Mouse (Mus musculus) C2C12 (cell line): Measurements from ENCODE around the gene Map4k3.

Source experiments
- CEBPB ChIP-seq: IDR thresholded peaks from one replicate; pipeline ENCODE4 v1.6.1; 2011; ENCODE audit warnings: low read depth, mild to moderate bottlenecking, control low read depth, moderate library complexity
- CTCF ChIP-seq: IDR thresholded peaks from one replicate; pipeline ENCODE4 v1.5.1; 2011; ENCODE audit not compliant: control insufficient read depth, insufficient read depth, insufficient read length
- FOSL1 ChIP-seq: IDR thresholded peaks from one replicate; pipeline ENCODE4 v1.8.0; 2011; ENCODE audit warnings: mild to moderate bottlenecking, low read length; ENCODE audit not compliant: poor library complexity, insufficient read depth, severe bottlenecking
- MAX ChIP-seq: IDR thresholded peaks from one replicate; pipeline ENCODE4 v1.6.1; 2011; ENCODE audit warnings: mild to moderate bottlenecking, control low read depth
- MYOG ChIP-seq: IDR thresholded peaks from one replicate; pipeline ENCODE4 v1.6.1; 2011; ENCODE audit not compliant: control insufficient read depth, insufficient read length; ENCODE audit errors: extremely low read depth
- USF1 ChIP-seq: IDR thresholded peaks from one replicate; pipeline ENCODE4 v1.6.1; 2011; ENCODE audit warnings: low read depth, mild to moderate bottlenecking, control low read depth, moderate library complexity

- no peak for TF ChIP-seq MYOG
- no peak for TF ChIP-seq CTCF
- no peak for TF ChIP-seq MAX
- peak; percentile 10 for TF ChIP-seq USF1
- no peak for TF ChIP-seq CEBPB
- TF ChIP-seq FOSL1, result no peak
These were observed at the start of gene Map4k3 for GRCm38 (mm10) chr17:80728062-80728858.
